Mouse (Mus musculus): Measurements from ENCODE around the gene Guca1a.
"Not testable (repeated sequence)": the region's sequence is repeated elsewhere in the genome, so short reads cannot be mapped to it uniquely, and the experiment has no call there.

Guca1a gene

DNA sequence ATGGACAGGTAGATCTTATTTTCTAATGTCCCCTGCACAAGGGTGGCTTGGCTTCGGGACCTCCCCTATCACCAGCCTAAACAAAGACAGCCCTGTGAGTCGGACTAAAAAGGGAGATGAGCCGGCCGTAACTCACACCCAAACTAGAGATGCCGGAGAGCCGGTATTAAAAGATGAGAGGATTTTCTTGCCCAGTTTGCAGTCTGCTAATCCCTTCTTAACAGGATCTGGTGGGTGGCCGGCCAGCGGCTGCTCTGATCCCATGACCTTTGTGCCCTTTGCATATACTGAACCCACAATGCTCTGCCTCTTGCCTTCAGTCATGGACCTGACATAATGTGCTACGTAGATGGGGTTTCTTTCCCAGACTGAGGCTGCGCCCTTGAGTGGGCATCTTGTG, at the start of gene Guca1a:
Gene Guca1a (minus strand): TSS at position 134 of the 400 bp plus-strand sequence.
- DNase-seq (ENCODE audit: extremely low spot score, low read depth, low spot score) = no peak

- no peak for DNase-seq (ENCODE audit: extremely low spot score, low read depth, low spot score)
Observed at GRCm38 (mm10) chr17:47449432-47449831, 49.0 kb upstream of the Guca1a start.

GRCm38 (mm10) chr17:47448523-47449372, 48.4 kb upstream of the Guca1a start:
- no peak for DNase-seq (ENCODE audit: extremely low spot score, low read depth, low spot score)

GRCm38 (mm10) chr17:47446561-47446960, 46.2 kb upstream of the Guca1a start:
- no peak for DNase-seq (ENCODE audit: extremely low spot score, low read depth, low spot score)

GRCm38 (mm10) chr17:47446025-47446424, 45.6 kb upstream of the Guca1a start:
- DNase-seq (ENCODE audit: extremely low spot score, low read depth, low spot score) = no peak

GRCm38 (mm10) chr17:47445518-47445917, 45.1 kb upstream of the Guca1a start:
- DNase-seq (ENCODE audit: extremely low spot score, low read depth, low spot score) = no peak

DNA sequence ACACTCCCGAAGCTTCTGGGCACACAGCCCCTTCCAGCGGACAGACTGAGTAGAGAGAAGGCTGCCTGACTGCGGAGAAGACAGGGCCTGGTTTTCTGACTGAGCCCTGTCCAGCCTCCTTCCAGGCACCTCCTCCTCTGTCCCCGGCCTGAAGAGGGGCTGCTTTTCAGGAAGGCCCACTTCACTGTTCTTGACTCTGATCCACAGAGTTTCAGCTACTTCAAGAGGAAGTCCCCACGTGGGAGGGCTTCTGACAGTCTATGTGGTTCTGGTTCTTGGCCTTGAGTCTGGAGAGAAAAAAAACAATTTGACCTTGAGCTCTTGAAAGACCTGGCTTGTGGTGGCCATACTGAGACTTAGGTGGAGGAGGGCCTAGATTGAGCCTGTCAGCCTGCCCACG, 43.7 kb upstream of the Guca1a start:
- DNase-seq (ENCODE audit: extremely low spot score, low read depth, low spot score) = no peak

DNA sequence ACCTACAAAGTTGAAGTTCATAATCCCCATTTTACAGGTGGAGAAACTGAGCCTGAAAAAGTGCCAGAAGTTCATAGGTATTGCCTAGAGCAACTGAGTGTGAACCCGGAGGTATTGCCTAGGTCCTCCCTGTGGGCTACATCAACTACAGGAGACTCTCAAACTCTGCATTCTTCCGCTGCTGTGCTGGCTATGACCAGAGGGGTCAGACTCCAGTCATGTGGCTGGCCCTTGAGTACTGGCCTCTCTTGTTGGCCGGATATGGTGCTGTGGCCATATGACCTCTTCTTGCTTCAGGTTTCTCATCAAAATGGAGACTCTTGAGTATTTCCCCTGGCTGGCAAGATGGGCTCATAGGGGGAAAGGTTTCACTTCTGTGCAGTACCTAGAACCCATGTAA, 41.9 kb upstream of the Guca1a start:
- no peak for DNase-seq (ENCODE audit: extremely low spot score, low read depth, low spot score)

- no peak for DNase-seq (ENCODE audit: extremely low spot score, low read depth, low spot score)
Observed at GRCm38 (mm10) chr17:47441296-47442051, 41.1 kb upstream of the Guca1a start.

DNA sequence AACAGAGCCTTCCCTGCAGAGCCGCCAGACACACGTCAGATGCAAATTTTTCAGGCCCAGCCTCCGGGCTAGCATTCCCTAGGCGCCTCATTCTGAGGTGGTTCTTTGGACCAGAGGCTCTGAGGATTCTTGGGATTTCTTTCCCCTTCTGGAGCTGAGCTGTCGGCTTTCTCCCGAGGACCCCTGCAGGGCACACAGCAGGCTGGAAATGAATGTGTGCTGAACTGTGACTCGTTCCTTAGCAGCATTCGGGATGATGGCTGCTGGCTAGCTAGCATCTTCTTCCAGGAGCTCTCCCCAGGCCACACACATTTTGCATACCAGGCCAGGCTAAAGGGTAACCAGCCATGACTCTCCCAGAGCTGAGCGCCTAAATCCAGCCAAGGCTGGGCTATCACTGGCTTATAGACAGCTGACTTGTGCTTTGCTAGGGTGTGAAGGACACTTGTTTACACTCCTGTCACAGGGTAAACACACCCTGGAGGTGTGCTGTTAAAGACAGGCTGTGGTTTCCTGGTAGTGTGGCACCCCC, 40.0 kb upstream of the Guca1a start:
- DNase-seq (ENCODE audit: extremely low spot score, low read depth, low spot score) = no peak

DNA sequence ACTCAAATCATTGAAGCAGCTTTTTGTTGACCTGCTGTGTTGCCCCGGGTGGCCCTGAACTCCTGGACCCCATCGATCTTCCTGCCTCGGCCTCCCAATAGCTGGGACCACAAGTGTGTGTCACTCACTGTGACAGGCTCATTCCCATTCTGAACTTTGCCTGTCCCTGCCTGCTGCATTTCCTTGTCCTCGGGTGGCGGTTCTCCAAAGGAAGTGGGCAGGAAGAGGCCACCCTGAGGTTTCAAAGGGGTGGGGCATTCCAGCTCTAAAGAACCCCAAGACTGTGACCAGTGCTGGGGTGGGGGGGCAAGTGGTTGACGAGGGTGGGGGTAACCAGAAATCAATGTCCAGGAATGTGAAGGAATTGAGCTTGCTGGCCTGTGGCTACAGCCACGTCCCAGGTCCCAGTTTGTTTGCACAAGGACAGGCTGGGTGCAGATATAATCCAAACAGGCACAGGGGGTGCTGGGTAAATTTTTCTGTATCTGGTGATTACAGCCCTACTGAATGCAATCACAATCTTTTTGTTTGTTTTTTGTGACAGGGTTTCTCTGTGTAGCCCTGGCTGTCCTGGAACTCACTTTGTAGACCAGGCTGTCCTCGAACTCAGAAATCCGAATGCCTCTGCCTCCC, 39.1 kb upstream of the Guca1a start:
- no peak for DNase-seq (ENCODE audit: extremely low spot score, low read depth, low spot score)

GRCm38 (mm10) chr17:47438611-47439010, 38.2 kb upstream of the Guca1a start:
- no peak for DNase-seq (ENCODE audit: extremely low spot score, low read depth, low spot score)

GRCm38 (mm10) chr17:47436907-47437547, 36.6 kb upstream of the Guca1a start, which contains the start of gene 1700001C19Rik:
Gene 1700001C19Rik (minus strand): TSS chr17:47437376.
- DNase-seq (ENCODE audit: extremely low spot score, low read depth, low spot score) = no peak

GRCm38 (mm10) chr17:47436156-47436906, 35.9 kb upstream of the Guca1a start, which contains the start of gene AI661453:
Gene AI661453 (plus strand): TSS chr17:47436615.
- DNase-seq (ENCODE audit: extremely low spot score, low read depth, low spot score) = no peak

- DNase-seq (ENCODE audit: extremely low spot score, low read depth, low spot score) = no peak
Observed at GRCm38 (mm10) chr17:47430815-47431214, 30.4 kb upstream of the Guca1a start.

DNA sequence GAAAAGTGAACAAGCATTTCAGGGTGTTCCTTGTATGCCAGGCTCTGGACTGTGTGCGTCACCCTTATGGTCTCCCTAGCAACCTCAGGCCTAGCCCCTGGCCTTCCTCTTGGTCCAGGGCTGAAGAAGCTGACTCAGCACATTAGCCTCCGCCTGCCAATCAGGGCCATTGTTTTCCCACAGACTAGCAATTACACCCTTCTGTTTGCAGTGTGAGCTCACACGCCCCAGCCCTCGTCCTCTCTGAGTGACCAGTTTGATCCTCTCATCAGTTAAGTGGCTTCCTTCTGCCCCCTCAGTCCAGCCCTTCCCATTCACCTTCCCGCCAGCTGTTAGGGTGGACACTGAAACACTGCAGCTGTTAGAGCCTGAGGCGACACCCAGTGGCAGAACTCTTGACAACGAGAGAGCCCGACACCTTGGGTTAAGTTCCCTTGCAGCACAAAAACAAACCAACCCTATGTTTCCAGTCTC, 28.5 kb upstream of the Guca1a start:
- DNase-seq (ENCODE audit: extremely low spot score, low read depth, low spot score) = no peak

DNA sequence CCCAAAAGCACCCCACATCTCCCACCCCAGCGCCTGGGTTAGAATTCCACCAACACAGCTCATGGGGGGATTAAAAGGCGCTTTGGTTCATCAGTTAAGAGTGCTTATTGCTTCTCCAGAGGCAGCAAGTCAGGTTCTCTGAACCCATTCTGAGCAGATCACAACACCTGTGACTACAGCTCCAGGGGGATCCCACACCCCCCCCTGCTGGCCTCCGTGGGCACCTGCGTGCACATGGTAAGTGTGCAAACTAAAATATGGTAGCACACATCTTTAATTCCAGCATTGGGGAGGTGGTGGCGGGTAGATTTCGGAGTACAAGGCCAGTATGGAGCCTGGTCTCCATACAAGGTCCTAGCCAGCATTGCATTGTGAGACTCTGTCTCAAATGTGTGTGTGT, 26.9 kb upstream of the Guca1a start:
- no peak for DNase-seq (ENCODE audit: extremely low spot score, low read depth, low spot score)

- no peak for DNase-seq (ENCODE audit: extremely low spot score, low read depth, low spot score)
Observed at GRCm38 (mm10) chr17:47424186-47424585, 23.8 kb upstream of the Guca1a start.

DNA sequence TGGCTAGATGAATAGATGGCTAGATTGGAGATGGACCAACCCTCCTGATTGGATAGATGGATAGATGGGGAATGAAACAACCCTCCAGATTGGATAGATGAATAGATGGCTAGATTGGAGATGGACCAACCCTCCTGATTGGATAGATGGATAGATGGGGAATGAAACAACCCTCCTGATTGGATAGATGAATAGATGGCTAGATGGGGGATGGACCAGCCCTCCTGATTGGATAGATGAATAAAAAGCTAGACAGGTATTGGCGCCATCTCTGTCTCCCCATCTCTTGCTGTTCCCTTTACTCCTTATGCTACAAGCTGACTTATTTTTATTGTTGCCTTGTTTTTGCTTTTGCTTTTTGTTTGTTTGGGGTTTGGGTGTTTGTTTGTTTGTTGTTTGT, 22.2 kb upstream of the Guca1a start:
- not testable (repeated sequence) for DNase-seq (ENCODE audit: extremely low spot score, low read depth, low spot score)

- DNase-seq (ENCODE audit: extremely low spot score, low read depth, low spot score) = no peak
Observed at GRCm38 (mm10) chr17:47421566-47421965, 21.2 kb upstream of the Guca1a start.
